Mouse (Mus musculus) monocyte, adult 2 months (primary cell): ENCODE measurements around the gene Clec2d.

Experiments used
- DNase-seq, 2 experiments: peaks; one replicate each; pipeline ENCODE4 v3.0.0; 2022; ENCODE audit warnings: low spot score in 2 of 2, low read depth in 1 of 2

Clec2d gene

GRCm38 (mm10) chr6:129222188-129222800, 41.9 kb downstream of the Clec2d start:
- no peak for DNase-seq

GRCm38 (mm10) chr6:129223611-129224010, 43.2 kb downstream of the Clec2d start:
- no peak for DNase-seq

- no peak for DNase-seq
These were observed 43.7 kb downstream of the Clec2d start for GRCm38 (mm10) chr6:129224090-129224489.

GRCm38 (mm10) chr6:129225078-129225477, 44.7 kb downstream of the Clec2d start:
- DNase-seq, result no peak

GRCm38 (mm10) chr6:129228935-129229773, 48.7 kb downstream of the Clec2d start:
- no peak for DNase-seq

- DNase-seq, result no peak
These were observed 49.6 kb downstream of the Clec2d start for GRCm38 (mm10) chr6:129229774-129230578.

GRCm38 (mm10) chr6:129232005-129232841, 51.8 kb downstream of the Clec2d start:
- no peak for DNase-seq

- peak; percentile 51 to 72 for DNase-seq
These were observed 52.4 kb downstream of the Clec2d start for GRCm38 (mm10) chr6:129232842-129233205.

- peak in 1 of 2 experiments; percentile 31 for DNase-seq
These were observed 53.0 kb downstream of the Clec2d start for GRCm38 (mm10) chr6:129233366-129233954.

GRCm38 (mm10) chr6:129233955-129234369, 53.5 kb downstream of the Clec2d start:
- DNase-seq, result no peak

GRCm38 (mm10) chr6:129234456-129235360, 54.3 kb downstream of the Clec2d start:
- no peak for DNase-seq

GRCm38 (mm10) chr6:129235855-129236461, 55.5 kb downstream of the Clec2d start:
- peak in 1 of 2 experiments; percentile 51 for DNase-seq
